Mouse (Mus musculus): Measurements from ENCODE around the gene Krt15. TPM values are rescaled to one million over a fixed set of nuclear protein-coding genes. Genes with fewer than 3 reads are reported as not detected.

Gene Krt15
- polyA plus RNA-seq, 1 experiment from 2014 or later = 0.25 TPM

Other genes starting within 250 kb of the Krt15 start
- not detected in 2 replicates for gene Krtap31-1, start 228.0 kb downstream of the Krt15 start, polyA plus RNA-seq (2014; fragmentation: Nextera tagmentation; extraction: Ambion mirVana)
- not detected in 2 replicates for gene Gm11565, start 221.2 kb downstream of the Krt15 start, polyA plus RNA-seq (2014; fragmentation: Nextera tagmentation; extraction: Ambion mirVana)
- not detected in 2 replicates for gene Krtap31-2, start 199.6 kb downstream of the Krt15 start, polyA plus RNA-seq (2014; fragmentation: Nextera tagmentation; extraction: Ambion mirVana)
- not detected in 2 replicates for gene Krtap9-5, start 187.5 kb downstream of the Krt15 start, polyA plus RNA-seq (2014; fragmentation: Nextera tagmentation; extraction: Ambion mirVana)
- not detected in 2 replicates for gene Krtap29-1, start 156.9 kb downstream of the Krt15 start, polyA plus RNA-seq (2014; fragmentation: Nextera tagmentation; extraction: Ambion mirVana)
- gene Krtap16-1, start 149.3 kb downstream of the Krt15 start, polyA plus RNA-seq (2014; fragmentation: Nextera tagmentation; extraction: Ambion mirVana) = not detected in 2 replicates
- not detected in 2 replicates for gene Krtap17-1, start 141.9 kb downstream of the Krt15 start, polyA plus RNA-seq (2014; fragmentation: Nextera tagmentation; extraction: Ambion mirVana)
- gene Krt33a, start 119.7 kb downstream of the Krt15 start, polyA plus RNA-seq (2014; fragmentation: Nextera tagmentation; extraction: Ambion mirVana) = not detected in 2 replicates
- not detected in 2 replicates for gene Krt33b, start 106.1 kb downstream of the Krt15 start, polyA plus RNA-seq (2014; fragmentation: Nextera tagmentation; extraction: Ambion mirVana)
- not detected in 2 replicates for gene Krt34, start 94.4 kb downstream of the Krt15 start, polyA plus RNA-seq (2014; fragmentation: Nextera tagmentation; extraction: Ambion mirVana)
- gene Krt31, start 85.4 kb downstream of the Krt15 start, polyA plus RNA-seq (2014; fragmentation: Nextera tagmentation; extraction: Ambion mirVana) = not detected in 2 replicates
- gene Krt32, start 47.7 kb downstream of the Krt15 start, polyA plus RNA-seq (2014; fragmentation: Nextera tagmentation; extraction: Ambion mirVana) = not detected in 2 replicates
- not detected in 2 replicates for gene Krt35, start 39.7 kb downstream of the Krt15 start, polyA plus RNA-seq (2014; fragmentation: Nextera tagmentation; extraction: Ambion mirVana)
- not detected in 2 replicates for gene Krt36, start 30.3 kb downstream of the Krt15 start, polyA plus RNA-seq (2014; fragmentation: Nextera tagmentation; extraction: Ambion mirVana)
- gene Krt13, start 14.4 kb downstream of the Krt15 start, polyA plus RNA-seq (2014; fragmentation: Nextera tagmentation; extraction: Ambion mirVana) = 0.14 TPM in 1 of 2 replicates, not detected in the other
- 9.6 and 12.4 TPM in 2 replicates for gene Krt19, start 12.7 kb upstream of the Krt15 start, polyA plus RNA-seq (2014; fragmentation: Nextera tagmentation; extraction: Ambion mirVana)
- gene Krt9, start 57.3 kb upstream of the Krt15 start, polyA plus RNA-seq (2014; fragmentation: Nextera tagmentation; extraction: Ambion mirVana) = not detected in 2 replicates
- gene Krt14, start 71.6 kb upstream of the Krt15 start, polyA plus RNA-seq (2014; fragmentation: Nextera tagmentation; extraction: Ambion mirVana) = 2.1 and 2.3 TPM in 2 replicates
- not detected in 2 replicates for gene Krt16, start 113.0 kb upstream of the Krt15 start, polyA plus RNA-seq (2014; fragmentation: Nextera tagmentation; extraction: Ambion mirVana)
- gene Krt17, start 125.1 kb upstream of the Krt15 start, polyA plus RNA-seq (2014; fragmentation: Nextera tagmentation; extraction: Ambion mirVana) = 0.32 and 0.42 TPM in 2 replicates
- not detected in 2 replicates for gene Krt42, start 133.9 kb upstream of the Krt15 start, polyA plus RNA-seq (2014; fragmentation: Nextera tagmentation; extraction: Ambion mirVana)
- gene Eif1, start 184.0 kb upstream of the Krt15 start, polyA plus RNA-seq (2014; fragmentation: Nextera tagmentation; extraction: Ambion mirVana) = 2,121 and 2,222 TPM in 2 replicates
- gene Gast, start 198.5 kb upstream of the Krt15 start, polyA plus RNA-seq (2014; fragmentation: Nextera tagmentation; extraction: Ambion mirVana) = not detected in 2 replicates
- 0.82 and 1.5 TPM in 2 replicates for gene Hap1, start 220.2 kb upstream of the Krt15 start, polyA plus RNA-seq (2014; fragmentation: Nextera tagmentation; extraction: Ambion mirVana)

Data from liver, embryonic 11.5 days (tissue).